Mouse (Mus musculus): ENCODE results near the gene Aloxe3.

The Aloxe3 gene

DNA sequence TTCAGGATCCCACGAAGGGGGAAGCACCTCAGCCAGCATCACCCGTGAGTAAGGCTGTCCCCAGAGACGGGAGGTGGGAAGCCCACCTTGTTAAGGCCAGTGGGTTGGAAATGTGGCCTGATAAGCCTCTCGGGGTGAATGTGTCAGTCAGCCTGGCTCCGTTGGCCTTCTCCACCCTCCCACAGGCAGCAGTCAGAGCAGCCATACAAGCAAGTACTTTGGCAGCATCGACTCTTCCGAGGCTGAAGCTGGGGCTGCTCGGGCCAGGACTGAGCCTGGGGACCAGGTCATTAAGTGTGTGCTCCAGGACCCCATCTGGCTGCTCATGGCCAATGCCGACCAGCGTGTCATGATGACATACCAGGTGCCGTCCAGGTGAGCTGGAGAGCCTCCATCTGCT, 18.0 kb upstream of the Aloxe3 start:
- no peak for DNase-seq (ENCODE audit: low read depth, low spot score)

- DNase-seq (ENCODE audit: low read depth, low spot score) = no peak
Observed at GRCm38 (mm10) chr11:69108223-69108622, 17.5 kb upstream of the Aloxe3 start.

- DNase-seq (ENCODE audit: low read depth, low spot score) = no peak
Observed at GRCm38 (mm10) chr11:69109032-69109900, 16.4 kb upstream of the Aloxe3 start.

- peak; percentile 95 for DNase-seq (ENCODE audit: low read depth, low spot score)
Observed at GRCm38 (mm10) chr11:69110319-69111046, 15.2 kb upstream of the Aloxe3 start.

DNA sequence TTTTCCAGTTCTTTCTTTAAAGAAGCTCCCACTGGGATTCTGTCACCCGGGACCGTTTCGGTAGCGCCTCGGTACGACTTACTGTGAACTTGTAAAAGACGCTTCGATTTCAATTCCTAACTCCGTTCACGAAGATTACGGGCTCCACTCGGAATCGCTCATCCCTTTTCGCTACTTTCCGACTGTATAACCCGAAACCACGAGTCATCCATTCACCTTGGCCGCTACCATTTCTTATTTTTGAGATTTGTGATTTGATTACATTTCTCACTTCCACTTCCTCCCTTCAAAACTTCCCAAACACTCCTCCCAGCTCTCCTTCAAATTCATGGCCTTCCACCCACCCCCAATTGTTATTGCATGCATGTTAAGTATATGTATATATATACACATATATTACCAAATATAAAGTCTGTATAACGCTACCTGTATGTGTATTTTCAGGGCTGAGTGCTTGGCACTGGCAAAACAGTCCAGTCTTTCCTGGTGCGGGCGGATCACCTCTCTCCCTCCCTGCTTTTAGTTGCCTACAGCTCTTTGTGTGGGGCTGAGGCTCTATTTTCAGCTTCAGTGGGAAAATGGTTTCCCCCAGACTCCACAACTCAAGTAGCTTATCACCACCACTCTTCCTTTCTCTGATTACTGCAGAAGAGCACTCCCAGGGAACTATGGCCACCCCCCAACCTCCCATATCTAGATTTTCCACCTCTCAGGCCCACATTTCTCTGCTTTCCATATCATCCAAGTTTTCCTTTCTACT, 14.5 kb upstream of the Aloxe3 start:
- no peak for DNase-seq (ENCODE audit: low read depth, low spot score)

DNA sequence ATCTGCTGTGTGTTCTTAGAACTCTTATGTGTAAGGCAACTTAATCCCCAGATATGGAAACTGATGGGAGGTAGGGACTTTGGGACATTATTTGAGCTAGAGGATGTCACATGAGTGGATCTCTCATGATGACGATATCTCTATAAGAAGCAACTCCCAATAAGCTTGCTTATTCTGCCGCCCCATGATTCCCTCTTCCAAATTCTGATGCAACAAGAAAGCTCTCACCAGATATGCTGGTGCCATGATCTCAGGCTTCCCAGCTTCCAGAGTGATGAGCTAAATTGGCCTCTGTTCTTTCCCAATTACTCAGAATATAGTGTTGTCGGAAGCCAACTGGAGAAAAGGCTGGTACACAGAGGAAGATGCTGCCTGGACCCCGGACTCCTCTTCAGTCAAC, 13.8 kb upstream of the Aloxe3 start:
- DNase-seq (ENCODE audit: low read depth, low spot score) = no peak

DNA sequence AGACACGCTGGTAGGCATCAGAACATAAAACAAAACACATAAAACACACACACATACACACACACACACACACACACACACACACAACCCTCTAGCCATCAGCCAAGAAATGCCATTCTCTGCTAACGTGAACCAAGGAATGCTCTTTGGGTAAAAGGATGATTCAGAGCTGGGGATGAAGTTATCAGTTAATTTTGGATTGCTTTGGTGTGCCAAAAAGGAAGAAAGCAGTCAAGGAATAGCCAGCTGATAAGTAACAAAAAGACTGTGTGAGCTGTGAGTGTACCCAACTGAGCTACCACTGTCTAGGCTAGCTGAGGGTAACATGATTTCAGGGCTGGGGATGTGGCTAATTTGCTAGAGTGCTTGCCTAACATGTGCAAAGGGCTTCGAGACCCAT, 11.7 kb upstream of the Aloxe3 start:
- DNase-seq (ENCODE audit: low read depth, low spot score) = no peak

DNA sequence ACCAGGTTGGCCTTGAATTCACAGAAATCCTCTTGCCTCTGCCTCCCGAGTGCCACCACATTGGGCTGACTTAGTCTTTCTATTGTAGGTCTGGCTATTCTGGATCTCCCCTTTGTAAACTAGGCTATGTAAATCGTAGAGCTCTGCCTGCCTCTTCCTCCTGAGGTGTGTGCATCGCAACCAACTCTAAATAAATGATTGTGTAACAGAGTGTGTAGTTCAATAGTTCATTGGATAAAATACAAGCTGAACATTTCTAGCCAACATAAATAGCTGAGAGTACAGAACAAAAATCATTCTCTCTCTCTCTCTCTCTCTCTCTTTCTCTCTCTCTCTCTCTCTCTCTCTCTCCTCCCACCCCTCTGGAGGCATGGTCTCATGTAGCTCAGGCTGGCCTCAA, 11.1 kb upstream of the Aloxe3 start:
- no peak for DNase-seq (ENCODE audit: low read depth, low spot score)

- no peak for DNase-seq (ENCODE audit: low read depth, low spot score)
Observed at GRCm38 (mm10) chr11:69116843-69117242, 8.9 kb upstream of the Aloxe3 start.

DNA sequence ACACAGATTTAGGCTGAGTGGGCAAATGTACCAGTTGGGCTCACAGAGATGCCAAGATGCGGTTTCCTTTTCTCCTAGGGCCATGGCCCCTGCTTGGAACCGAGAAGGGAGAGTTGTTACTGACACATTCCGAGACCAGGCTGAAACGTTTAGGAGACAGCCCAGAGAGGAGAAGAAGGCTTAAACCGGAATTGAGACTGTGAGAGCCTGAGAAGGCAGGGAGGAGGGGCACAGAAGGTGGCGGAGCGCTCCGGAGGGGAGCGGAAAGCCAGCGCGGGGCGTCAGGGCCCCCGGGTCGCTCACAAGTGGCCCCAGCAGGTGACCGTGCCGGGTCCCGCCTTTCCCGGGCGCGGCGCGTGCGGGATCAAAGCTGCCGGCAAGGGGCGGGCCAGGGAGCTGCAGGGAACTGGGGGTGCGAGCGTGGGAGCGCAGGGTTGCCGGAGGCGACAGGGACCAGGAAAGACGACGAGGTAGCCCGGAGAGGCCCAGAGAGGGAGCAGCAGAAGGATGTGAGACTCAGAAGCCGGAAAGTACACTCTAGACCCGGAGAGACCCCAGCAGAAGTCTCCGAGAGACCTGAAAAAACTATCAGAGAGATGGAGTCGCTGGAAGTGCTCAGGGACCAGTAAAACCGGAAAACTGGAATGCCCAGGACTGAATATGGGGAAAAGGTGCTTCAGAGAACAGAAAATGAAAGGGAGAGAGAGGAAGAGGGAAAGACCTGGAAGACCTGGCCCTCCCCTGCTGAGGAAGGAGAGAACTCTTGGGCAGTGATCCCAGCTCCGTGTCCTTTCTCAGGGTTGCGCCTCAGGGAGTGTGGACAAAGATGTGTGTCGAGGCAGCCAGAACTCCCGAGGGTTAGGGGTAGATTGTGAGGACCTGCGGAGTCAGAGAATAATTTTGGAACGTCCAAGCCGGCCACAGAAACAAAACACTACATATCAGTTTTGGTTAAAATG, 7.7 kb upstream of the Aloxe3 start:
- DNase-seq (ENCODE audit: low read depth, low spot score) = no peak

GRCm38 (mm10) chr11:69118765-69119164, 6.9 kb upstream of the Aloxe3 start:
- DNase-seq (ENCODE audit: low read depth, low spot score) = peak; percentile 90

- DNase-seq (ENCODE audit: low read depth, low spot score) = no peak
Observed at GRCm38 (mm10) chr11:69119446-69120155, 6.1 kb upstream of the Aloxe3 start.

DNA sequence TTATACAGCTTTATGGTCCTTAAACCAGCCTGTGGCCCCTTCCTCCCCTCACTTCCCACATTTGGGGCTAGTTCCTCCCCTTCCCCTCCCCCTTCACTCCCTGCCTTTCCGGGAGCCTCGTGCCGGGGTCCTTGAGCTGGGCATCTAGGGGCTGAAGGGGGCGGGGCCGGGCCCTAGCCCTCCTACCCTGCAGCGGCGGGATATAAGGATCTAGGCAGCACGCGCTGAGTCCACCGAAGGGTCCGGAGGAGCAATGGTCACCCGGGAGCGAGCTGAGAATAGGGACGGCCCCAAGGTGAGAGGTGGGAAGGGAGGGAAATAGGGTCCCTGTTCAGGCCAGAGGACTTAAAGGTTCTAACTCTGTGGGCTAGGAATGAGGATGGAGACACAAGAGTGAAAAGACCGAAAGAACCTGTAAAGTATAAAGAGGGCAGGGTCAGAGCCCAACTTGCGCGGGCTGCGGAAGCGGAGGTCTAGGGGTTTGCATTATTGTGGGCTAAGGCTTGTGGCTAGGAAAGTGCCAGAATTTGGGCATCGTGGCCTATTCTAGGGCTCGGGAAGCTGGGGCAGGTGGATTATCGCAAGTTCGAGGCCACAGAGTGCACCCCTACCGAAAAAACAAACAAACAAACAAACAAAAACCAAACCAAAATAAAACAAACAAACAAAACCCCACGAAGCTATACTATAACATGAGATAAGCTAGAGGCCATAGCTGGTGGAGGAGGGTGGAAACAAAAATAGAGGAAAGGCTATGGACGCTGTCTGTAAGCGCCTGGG, 5.3 kb upstream of the Aloxe3 start, which contains the start of gene Hes7:
TSS of gene Hes7 (plus strand) at position 184 of the 780 bp plus-strand sequence.
- DNase-seq (ENCODE audit: low read depth, low spot score) = no peak

DNA sequence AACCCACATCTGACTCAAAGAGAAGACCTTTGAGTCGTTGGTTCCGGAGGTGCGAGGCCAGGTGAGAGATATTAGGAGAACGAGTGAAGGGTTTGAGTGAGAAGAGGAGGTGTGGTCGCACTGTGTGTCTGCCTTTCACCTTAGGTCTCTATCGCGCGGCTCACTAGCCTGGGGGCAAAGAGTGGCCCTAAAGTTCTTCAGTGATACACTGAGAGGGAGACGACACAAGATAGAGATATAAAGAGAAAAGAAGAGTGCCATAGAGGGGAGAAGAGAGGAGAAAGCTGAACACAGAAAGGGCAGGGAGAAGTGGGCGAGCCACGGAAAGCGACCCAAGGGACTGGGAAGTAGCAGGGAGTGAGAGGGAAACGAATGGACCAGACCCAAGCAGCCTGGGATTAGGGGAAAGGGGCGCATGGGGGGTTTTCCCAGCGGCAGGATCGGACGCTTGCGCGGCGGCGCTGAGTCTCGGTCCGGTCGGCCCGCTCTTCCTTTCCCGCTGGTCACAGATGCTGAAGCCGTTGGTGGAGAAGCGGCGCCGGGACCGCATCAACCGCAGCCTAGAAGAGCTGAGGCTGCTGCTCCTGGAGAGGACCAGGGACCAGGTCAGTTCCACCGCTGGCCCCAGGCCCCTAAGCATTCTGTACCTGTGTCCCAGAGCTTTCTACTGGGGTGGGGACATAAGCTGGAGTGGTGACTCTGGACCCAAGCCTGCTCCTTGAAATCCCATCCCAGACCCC, 4.5 kb upstream of the Aloxe3 start:
- DNase-seq (ENCODE audit: low read depth, low spot score) = no peak

DNA sequence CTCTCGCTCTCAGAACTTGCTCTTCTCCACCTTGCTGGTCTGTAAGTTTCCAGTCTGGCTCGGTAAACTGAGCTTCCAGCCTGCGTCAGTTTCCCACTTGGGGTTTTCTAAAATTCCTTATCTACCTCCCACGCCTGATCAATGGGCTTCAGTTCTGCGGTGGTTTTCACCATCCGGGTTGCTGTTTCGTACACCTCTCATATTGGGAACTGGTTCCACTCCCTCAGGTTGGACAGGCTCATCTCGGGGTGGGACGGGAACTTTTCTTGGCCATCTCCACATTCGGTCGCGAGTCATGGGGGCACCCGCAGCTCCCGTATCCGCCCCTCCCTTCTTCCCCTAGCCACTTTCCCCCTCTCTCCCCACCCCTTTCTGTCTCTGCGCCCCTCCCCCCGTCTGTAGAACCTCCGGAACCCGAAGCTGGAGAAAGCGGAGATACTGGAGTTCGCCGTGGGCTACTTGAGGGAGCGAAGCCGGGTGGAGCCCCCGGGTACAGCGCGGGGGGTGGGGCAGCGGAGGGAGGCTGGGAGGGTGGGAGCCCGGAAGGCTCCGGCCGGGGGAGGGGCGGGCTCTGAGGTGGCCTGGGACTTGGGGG, 3.9 kb upstream of the Aloxe3 start:
- DNase-seq (ENCODE audit: low read depth, low spot score) = no peak

GRCm38 (mm10) chr11:69122336-69122951, 3.3 kb upstream of the Aloxe3 start, which contains the start of gene 9130213A22Rik:
9130213A22Rik (minus strand) TSS chr11:69122589.
- peak; percentile 80 for DNase-seq (ENCODE audit: low read depth, low spot score)

GRCm38 (mm10) chr11:69123056-69123692, 2.5 kb upstream of the Aloxe3 start:
- DNase-seq (ENCODE audit: low read depth, low spot score) = peak; percentile 91

Data from forelimb bud, embryonic 11.5 days (tissue).